In the genomic region with DNA sequence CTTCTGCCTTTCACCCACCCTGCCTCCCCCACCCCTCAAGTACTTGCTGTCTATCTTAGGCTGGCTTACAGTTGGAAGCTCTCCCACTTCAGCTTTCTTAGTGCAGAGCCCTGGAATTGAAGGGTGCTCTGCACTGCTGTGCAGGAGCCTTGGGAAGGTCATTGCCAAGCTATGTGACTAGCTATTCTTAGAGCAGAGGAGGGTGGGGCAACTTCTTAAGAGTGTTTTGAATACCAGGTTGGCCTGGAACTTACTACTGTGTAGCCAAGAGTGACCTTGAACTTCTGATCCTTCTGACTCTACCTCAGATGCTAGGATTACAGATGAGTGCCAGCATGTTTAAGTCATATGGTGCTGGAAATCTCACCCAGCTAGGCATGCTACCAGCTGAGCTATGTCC, we compare ENCODE assay signal across 34 mouse cellular contexts. TPM values are rescaled to one million over a fixed set of nuclear protein-coding genes. Genes with fewer than 3 reads are reported as not detected.
"Had no signal": no experiment of that assay in that cellular context is flagged by ENCODE, and none has a peak within 500 bp of the region (broad histone marks: within the 10 kb centered on the region; RNA-seq: fewer than 3 reads in every experiment).

No protein-coding gene starts in this region.

- H3K27ac ChIP-seq: kidney, postnatal 0 days; layer of hippocampus, adult 2 months; left cerebral cortex, adult 2 months; liver, embryonic 13.5 days; macrophage; midbrain, embryonic 10.5 days; midbrain, embryonic 13.5 days; neural tube, embryonic 13.5 days had no signal

- H3K9me3 ChIP-seq: liver, embryonic 13.5 days; midbrain, embryonic 10.5 days; midbrain, embryonic 13.5 days; neural tube, embryonic 13.5 days had no signal

- DNase-seq: kidney, postnatal 25 days; layer of hippocampus, postnatal 36 days; liver, embryonic 13.5 days; lung, adult 2 months; lung, postnatal 14 days; retina, postnatal 1 day; right cerebral cortex, postnatal 25 days; thymus, adult 18-20 months; thymus, postnatal 4 days had no signal

- H3K36me3 ChIP-seq: liver, embryonic 13.5 days; midbrain, embryonic 10.5 days had no signal

- H3K4me3 ChIP-seq: layer of hippocampus, adult 2 months; left cerebral cortex, adult 2 months; liver, embryonic 13.5 days; midbrain, embryonic 10.5 days; midbrain, embryonic 13.5 days; myocyte; neural tube, embryonic 13.5 days had no signal

- H3K9ac ChIP-seq: liver, embryonic 13.5 days; midbrain, embryonic 13.5 days; neural tube, embryonic 13.5 days had no signal

- H3K27me3 ChIP-seq: liver, embryonic 13.5 days; midbrain, embryonic 13.5 days; neural tube, embryonic 13.5 days had no signal

- H3K4me1 ChIP-seq: liver, embryonic 13.5 days; midbrain, embryonic 10.5 days; midbrain, embryonic 13.5 days; neural tube, embryonic 13.5 days had no signal

RNA-seq across cellular contexts. Expression of gene Ccpg1os, which starts 11.0 kb away (rescaled TPM):
- total RNA-seq: monocyte, adult 5-6 weeks had no signal

RNA-seq across cellular contexts. Expression of gene Gm44503, which starts 37.5 kb away (rescaled TPM):
- total RNA-seq: layer of hippocampus, adult 2 months; layer of hippocampus, postnatal 10 days; left cerebral cortex, adult 2 months; left cerebral cortex, postnatal 10 days; left cerebral cortex, postnatal 36 days; liver, adult 2 months; megakaryocyte, adult 5-6 weeks had no signal
- polyA plus RNA-seq: kidney, embryonic 14.5 days; kidney, postnatal 0 days; large intestine, adult 2 months; limb, embryonic 11.5 days; limb, embryonic 14.5 days; liver, adult 2 months; liver, embryonic 13.5 days; liver, embryonic 16.5 days; lung, adult 2 months; lung, embryonic 16.5 days; macrophage; midbrain, embryonic 10.5 days; midbrain, embryonic 13.5 days; midbrain, embryonic 16.5 days; neural tube, embryonic 13.5 days; small intestine, adult 2 months; spleen, adult 2 months; stomach, embryonic 16.5 days; testis, adult 2 months had no signal

RNA-seq across cellular contexts. Expression of gene Dyx1c1, which starts 37.6 kb away (rescaled TPM):
- total RNA-seq: monocyte, adult 5-6 weeks had no signal
- polyA plus RNA-seq: myocyte had no signal
